Mouse (Mus musculus) CD4-positive, CD25-positive, alpha-beta regulatory T cell, adult 2 months (primary cell): ENCODE measurements around the gene Gm10340.
"Not testable (repeated sequence)": the region's sequence is repeated elsewhere in the genome, so short reads cannot be mapped to it uniquely, and the experiment has no call there.

ENCODE experiments used
- DNase-seq: peaks from one replicate; pipeline ENCODE4 v3.0.0-alpha.2; 2012; ENCODE audit warnings: low read depth, low spot score

Gm10340 gene

DNA sequence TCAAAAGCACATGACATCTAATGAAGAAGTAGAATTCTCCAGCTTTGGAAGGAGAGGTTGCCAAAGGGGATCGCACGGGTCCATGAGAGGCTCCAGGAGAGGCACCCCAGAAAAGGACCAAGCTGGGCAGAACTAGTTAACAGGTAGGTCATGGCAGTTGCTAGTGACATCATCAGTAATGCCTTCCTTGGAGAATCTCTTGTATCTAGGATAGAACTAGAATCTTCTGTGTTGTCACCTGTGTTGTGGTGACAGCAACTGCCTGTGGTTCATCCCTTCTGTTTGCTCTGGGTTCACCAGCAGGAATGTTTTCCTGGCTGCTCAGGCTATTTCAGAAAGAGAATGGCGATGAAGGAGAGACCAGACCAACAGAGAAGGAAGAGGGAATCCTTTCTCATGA, at the start of gene Gm10340:
Gene Gm10340, plus strand, starts transcription at position 301 of the 400 bp plus-strand sequence.
- not testable (repeated sequence) for DNase-seq

DNA sequence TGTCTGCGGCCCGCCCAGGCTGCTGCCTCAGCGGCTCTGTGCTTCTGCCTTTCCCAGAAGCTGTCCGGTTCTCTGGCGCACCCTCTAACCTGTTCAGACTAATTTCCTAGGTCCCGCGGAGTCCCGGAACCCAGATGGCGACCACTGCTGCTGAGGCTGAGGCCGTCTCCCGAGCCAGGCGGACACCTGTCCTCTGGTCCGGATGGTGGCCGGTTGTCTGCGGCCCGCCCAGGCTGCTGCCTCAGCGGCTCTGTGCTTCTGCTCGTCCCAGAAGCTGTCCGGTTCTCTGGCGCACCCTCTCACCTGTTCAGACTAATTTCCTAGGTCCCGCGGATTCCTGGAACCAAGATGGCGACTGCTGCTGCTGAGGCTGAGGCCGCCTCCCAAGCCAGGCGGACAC, 17.7 kb upstream of the Gm10340 start:
- not testable (repeated sequence) for DNase-seq

DNA sequence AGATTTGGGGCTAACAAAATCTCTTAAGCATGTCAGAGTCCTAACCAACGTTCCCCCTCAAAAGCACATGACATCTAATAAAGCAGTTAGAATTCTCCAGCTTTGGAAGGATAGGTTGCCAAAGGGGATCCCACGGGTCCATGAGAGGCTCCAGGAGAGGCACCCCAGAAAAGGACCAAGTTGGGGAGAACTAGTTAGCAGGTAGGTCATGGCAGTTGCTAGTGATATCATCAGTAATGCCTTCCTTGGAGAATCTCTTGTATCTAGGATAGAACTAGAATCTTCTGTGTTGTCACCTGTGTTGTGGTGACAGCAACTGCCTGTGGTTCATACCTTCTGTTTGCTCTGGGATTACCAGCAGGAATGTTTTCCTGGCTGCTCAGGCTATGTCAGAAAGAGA, 54.2 kb downstream of the Gm10340 start, which contains the start of gene Gm5795:
Gene Gm5795, plus strand, starts transcription at position 301 of the 400 bp plus-strand sequence.
- DNase-seq = not testable (repeated sequence)
